Mouse (Mus musculus) stomach, postnatal 0 days (tissue): ENCODE results near the gene Rpp38.

Experiments used
- CTCF ChIP-seq: IDR thresholded peaks from 2 replicates; pipeline ENCODE4 v1.5.1; 2016; ENCODE audit warnings: antibody characterized with exemption, low read depth, mild to moderate bottlenecking, moderate library complexity
- EP300 ChIP-seq: optimal IDR thresholded peaks from 2 replicates; pipeline ENCODE3; 2016; ENCODE audit warnings: antibody characterized with exemption

GRCm38 (mm10) chr2:3335611-3336301 is 3.3 kb upstream of the Rpp38 start, which contains the start of gene Acbd7:
- TF ChIP-seq CTCF (no peak), EP300 (no peak)
